Mouse (Mus musculus) heart, postnatal 10 days (tissue): ENCODE results near the gene Polr3k. TPM values are rescaled to one million over a fixed set of nuclear protein-coding genes. Genes with fewer than 3 reads are reported as not detected.

Experiments
- DNase-seq, 2 experiments: peaks; one replicate each; pipeline ENCODE4 v3.0.0; 2021
- intact Hi-C: fragments of 180-260 bp; cut with DNase I; formaldehyde crosslinking; loops from one replicate; pipeline ENCODE4 v1.15.1; 2025
- total RNA-seq, 2 experiments: library from RNA; stranded (reverse); gene quantifications; 2 replicates each; pipeline ENCODE4 v1.2.3; 2021

Polr3k gene
- total RNA-seq: 10 to 100 TPM; 11.4 to 12.8 TPM

- intact Hi-C loops: loop anchor here (10.0 kb wide), 1 partner anchor 259 kb away; no protein-coding TSS in a partner anchor
These were observed at the start of gene Polr3k for GRCm38 (mm10) chr2:181863791-181864535. Polr3k (plus strand) TSS chr2:181864337.

GRCm38 (mm10) chr2:181829032-181829650, 35.0 kb upstream of the Polr3k start:
- DNase-seq: no peak
- intact Hi-C loops: no loop called here

More at GRCm38 (mm10) chr2:181863791-181864535, at the start of gene Polr3k:
- DNase-seq: peak; percentile 94

- no peak for DNase-seq
- intact Hi-C loops: no loop called here
These were observed 31.4 kb upstream of the Polr3k start for GRCm38 (mm10) chr2:181832745-181833144.

- intact Hi-C loops: no loop called here
- peak; percentile 95 to 97 for DNase-seq
These were observed 26.5 kb upstream of the Polr3k start, which contains the start of gene Pcmtd2 for GRCm38 (mm10) chr2:181837372-181838292. Pcmtd2 (plus strand) TSS chr2:181837854.

GRCm38 (mm10) chr2:181838293-181838680, 25.9 kb upstream of the Polr3k start:
- intact Hi-C loops: no loop called here
- peak; percentile 22 to 34 for DNase-seq

GRCm38 (mm10) chr2:181845709-181846394, 18.3 kb upstream of the Polr3k start:
- intact Hi-C loops: no loop called here
- DNase-seq: no peak

GRCm38 (mm10) chr2:181864536-181864860, 361 bp downstream of the Polr3k start:
- intact Hi-C loops: loop anchor here (10.0 kb wide), 1 partner anchor 260 kb away; no protein-coding TSS in a partner anchor

GRCm38 (mm10) chr2:181866931-181867330, 2.8 kb downstream of the Polr3k start:
- intact Hi-C loops: loop anchor here (1.0 to 10.0 kb wide), 2 partner anchors 145 to 262 kb away; no protein-coding TSS in a partner anchor
- peak; percentile 72 to 82 for DNase-seq

More at GRCm38 (mm10) chr2:181864536-181864860, 361 bp downstream of the Polr3k start:
- DNase-seq: no peak

- intact Hi-C loops: no loop called here
- no peak for DNase-seq
These were observed 6.9 kb downstream of the Polr3k start for GRCm38 (mm10) chr2:181871039-181871438.

GRCm38 (mm10) chr2:181878903-181879302, 14.8 kb downstream of the Polr3k start:
- intact Hi-C loops: no loop called here
- no peak for DNase-seq

- intact Hi-C loops: no loop called here
- no peak for DNase-seq
These were observed 19.0 kb downstream of the Polr3k start for GRCm38 (mm10) chr2:181883022-181883749.

- DNase-seq: no peak
- intact Hi-C loops: no loop called here
These were observed 53.7 kb downstream of the Polr3k start for GRCm38 (mm10) chr2:181917861-181918260.

GRCm38 (mm10) chr2:181918501-181918900, 54.4 kb downstream of the Polr3k start:
- intact Hi-C loops: no loop called here
- peak; percentile 2 to 8 for DNase-seq

Other genes with a start within 250 kb of the Polr3k start
- gene Gm29797, start 207.3 kb upstream of the Polr3k start, total RNA-seq: not detected
- gene Sox18, start 192.7 kb upstream of the Polr3k start, total RNA-seq: 100 to 1,000 TPM in 1 of 2 experiments, 10 to 100 TPM in 1; 91.5 to 103 TPM
- gene Tcea2, start 184.0 kb upstream of the Polr3k start, total RNA-seq: 10 to 100 TPM in 1 of 2 experiments, 1 to 10 TPM in 1; 8.6 to 10.7 TPM
- gene Rgs19, start 170.4 kb upstream of the Polr3k start, total RNA-seq: 10 to 100 TPM; 12.2 to 12.7 TPM
- not detected for gene Lkaaear1, start 165.9 kb upstream of the Polr3k start, total RNA-seq
- gene Oprl1, start 149.3 kb upstream of the Polr3k start, total RNA-seq: not detected
- gene Myt1, start 101.0 kb upstream of the Polr3k start, total RNA-seq: not detected
- gene Pcmtd2, start 26.5 kb upstream of the Polr3k start, total RNA-seq: 10 to 100 TPM; 40.8 to 48.7 TPM
- not detected for gene Gm14496, start 126.8 kb downstream of the Polr3k start, total RNA-seq